Mouse (Mus musculus): ENCODE data around the gene Trub1. TPM values are rescaled to one million over a fixed set of nuclear protein-coding genes. Genes with fewer than 3 reads are reported as not detected.

Gene Trub1
- total RNA-seq, 2 experiments from 2014 or later, result 26.1 to 27.5 TPM

Other genes starting within 250 kb of the Trub1 start
- 10 to 100 TPM; 50.9 to 59.8 TPM for gene Ablim1, start 138.0 kb upstream of the Trub1 start, total RNA-seq (2021)
- gene Fam160b1, start 92.2 kb upstream of the Trub1 start, total RNA-seq (2021), result 10 to 100 TPM; 28.6 to 30.0 TPM
- 10 to 100 TPM; 38.3 to 44.4 TPM for gene Atrnl1, start 158.1 kb downstream of the Trub1 start, total RNA-seq (2021)